Mouse (Mus musculus): Measurements from ENCODE around the gene Slc30a9.

DNA sequence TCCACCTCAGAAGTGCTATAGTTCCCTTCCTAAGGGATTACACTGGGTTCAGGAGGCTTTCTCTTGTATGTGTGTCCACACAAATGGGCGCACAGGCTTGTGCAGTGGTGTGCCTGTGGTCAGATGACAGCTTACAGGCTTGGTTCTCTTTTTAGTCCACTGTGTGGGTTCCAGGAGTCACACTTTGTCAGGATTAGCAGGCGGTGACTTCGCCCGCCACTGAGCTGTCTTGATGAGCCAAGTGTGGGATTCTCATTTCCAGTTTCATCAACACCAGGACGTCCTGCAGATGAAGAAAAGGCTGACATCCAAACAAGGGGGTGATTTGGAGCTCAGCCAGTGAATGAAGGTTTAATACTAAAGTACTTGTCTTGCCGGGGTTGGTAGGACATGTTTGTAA, 11.1 kb upstream of the Slc30a9 start:
- TF ChIP-seq CTCF (IDR thresholded peaks at IDR 0.05; ENCODE audit: extremely low read depth, insufficient read depth, insufficient read length, insufficient replicate concordance) (no peak), POLR2A (IDR thresholded peaks at IDR 0.05; ENCODE audit: low read depth, low read length) (no peak)
